Mouse (Mus musculus) lung, postnatal 10 days (tissue): ENCODE measurements around the gene Ikbkg.
"Not testable (repeated sequence)": the region's sequence is repeated elsewhere in the genome, so short reads cannot be mapped to it uniquely, and the experiment has no call there.

Source experiments
- DNase-seq: peaks from one replicate; pipeline ENCODE4 v3.0.0; 2021

Gene Ikbkg

DNA sequence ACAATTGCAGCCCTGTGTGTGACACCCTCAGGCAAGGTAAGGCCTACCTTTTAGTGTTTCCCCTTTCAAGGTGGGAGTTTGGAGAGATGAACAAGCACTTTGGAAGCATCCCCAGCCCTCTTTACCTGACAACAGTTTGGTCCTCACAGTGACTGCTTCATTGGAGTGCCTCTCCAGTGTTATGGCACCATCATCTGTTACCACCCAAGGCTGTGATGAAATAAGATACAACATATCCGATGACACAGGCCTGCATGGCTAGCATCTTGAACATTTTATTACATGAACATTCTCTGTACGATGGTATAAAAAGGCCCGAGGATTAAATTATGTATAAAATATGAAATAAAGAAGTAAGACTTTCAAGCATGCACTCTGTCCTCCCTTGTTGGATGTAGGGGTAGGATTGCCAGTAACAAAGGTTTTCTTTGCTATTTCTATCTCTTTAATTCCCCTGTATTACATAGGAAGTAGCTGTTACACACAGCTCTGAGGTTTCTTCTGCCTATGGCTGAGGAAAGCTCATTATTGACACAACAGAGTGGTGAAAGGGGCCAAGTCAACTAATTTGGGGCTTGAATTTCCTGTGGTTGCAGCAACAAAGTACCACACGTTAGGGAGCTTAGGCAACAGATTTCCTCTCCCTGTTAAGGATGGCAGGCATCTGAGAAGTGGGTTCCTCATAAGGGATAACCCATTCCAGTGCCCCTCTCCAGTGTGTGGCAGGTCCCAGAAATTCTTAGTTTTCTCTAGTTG is 58.2 kb downstream of the Ikbkg start:
- no peak for DNase-seq

DNA sequence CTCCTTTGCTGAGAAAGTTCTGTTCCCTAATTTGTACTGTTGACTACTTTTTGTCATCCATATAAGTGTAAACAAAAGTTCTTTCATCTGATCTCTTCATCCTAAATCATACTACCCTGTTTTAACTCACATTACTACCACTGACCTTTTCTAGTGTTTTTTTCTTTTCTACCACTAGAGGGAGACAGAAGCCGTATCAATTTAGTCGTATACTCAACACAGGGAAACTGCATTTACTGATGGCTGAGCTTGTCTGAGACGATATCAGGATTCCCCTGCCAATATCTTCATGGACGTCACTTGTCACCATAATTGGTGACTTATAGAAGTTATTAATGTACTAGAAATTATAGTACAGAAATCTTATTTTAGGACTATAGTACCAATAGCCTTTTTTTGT is 59.7 kb downstream of the Ikbkg start:
- DNase-seq: no peak

DNA sequence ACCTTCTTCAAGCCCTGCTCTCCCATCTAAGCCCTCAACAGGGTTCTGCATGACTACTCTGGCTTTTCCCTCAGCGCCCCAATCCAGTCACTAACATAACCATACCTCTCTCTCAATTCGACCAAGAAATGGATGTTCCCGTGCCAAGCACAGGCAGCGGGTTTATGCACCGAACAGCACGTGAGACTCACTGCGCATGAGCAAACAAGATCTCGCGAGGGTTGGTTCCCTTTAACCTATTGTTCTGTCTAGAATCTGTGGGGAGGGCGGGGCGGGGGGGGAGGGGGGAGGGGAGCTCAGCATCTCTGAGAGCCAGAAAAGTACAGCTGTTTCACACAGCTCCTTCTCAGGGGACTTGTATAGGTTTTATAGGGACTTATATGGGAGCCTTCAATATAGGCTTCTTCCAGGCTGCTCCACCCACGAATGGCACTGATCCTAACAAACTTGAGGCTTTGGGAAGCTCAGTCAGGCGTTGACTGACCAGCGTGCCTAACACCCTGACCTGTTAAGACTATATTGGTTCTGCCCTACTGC is 88.3 kb downstream of the Ikbkg start, which contains the start of gene Gm6880:
Gm6880 (minus strand) TSS at position 51 of the 537 bp plus-strand sequence.
- not testable (repeated sequence) for DNase-seq

DNA sequence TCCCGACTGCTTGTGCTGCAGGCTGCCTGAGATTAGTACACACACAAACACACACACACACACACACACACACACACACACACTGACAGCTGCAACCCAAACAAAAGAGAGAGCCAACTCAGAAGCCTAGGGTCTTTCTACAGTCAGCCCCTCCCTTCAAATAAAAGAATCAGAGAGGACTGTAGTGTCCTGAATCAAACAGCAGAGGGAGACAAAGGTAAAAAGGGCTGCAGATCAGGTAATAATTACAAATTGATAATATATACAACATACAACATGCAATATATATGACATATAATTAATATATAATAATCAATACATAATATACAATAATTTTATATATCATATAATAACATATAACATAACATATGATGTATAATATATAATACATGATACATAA is 104.0 kb downstream of the Ikbkg start:
- DNase-seq: no peak
